Mouse (Mus musculus): Measurements from ENCODE around the gene Olfr813. TPM values are rescaled to one million over a fixed set of nuclear protein-coding genes. Genes with fewer than 3 reads are reported as not detected.
A peak's percentile ranks its signal among the peaks of the same experiment; 100 is the strongest.
"Not testable (repeated sequence)": the region's sequence is repeated elsewhere in the genome, so short reads cannot be mapped to it uniquely, and the experiment has no call there.

Olfr813 gene
- not detected in 2 replicates for polyA plus RNA-seq (2012; rRNA removed)

DNA sequence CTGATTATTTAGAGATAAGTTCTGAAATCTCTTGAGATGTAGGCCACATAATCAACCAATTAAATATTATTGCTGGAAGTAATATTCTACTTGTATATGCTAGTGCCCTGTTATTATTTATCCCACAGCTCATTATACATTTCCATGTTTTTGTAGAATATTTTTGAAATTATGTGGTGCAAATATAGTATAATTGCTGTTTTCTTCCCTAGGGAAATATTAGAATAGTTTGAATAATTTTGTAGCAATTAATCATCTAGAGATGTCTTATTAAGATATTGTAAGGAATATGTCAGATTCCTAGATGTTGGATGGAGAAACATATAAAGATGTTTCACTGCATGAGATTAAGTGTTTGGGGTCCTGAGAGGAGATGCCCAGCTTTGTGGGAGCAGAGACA lies at the start of gene Olfr813:
Gene Olfr813 (plus strand): TSS at position 301 of the 400 bp plus-strand sequence.
- TF ChIP-seq POLR2A (IDR thresholded peaks at IDR 0.05; ENCODE audit: borderline replicate concordance, extremely low read depth, insufficient read depth, insufficient read length, poor library complexity, severe bottlenecking) = no peak
- no peak for TF ChIP-seq CTCF (IDR thresholded peaks at IDR 0.05; ENCODE audit: borderline replicate concordance, extremely low read depth, insufficient read depth, insufficient read length)

DNA sequence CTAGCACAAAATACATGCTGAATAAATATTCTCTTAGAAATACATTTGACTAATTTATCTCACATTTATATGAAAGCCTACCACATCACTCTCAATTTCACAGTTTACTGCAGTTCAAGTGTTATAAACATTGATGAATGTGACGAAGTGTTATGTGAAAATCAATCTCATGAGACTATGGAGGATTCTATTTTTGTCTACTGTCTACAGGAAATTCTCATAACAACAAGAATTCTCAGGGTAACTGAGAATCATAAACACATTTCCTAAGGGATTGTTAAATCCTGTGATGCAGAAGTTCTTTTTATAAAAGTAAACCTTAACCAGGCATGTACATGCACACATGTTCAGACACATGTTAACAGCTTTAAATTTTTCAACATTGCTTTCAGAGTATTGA lies 9.2 kb upstream of the Olfr813 start, which contains the start of gene Olfr812:
Gene Olfr812 (minus strand): TSS at position 101 of the 400 bp plus-strand sequence.
- TF ChIP-seq CTCF (IDR thresholded peaks at IDR 0.05; ENCODE audit: borderline replicate concordance, extremely low read depth, insufficient read depth, insufficient read length) (no peak), POLR2A (IDR thresholded peaks at IDR 0.05; ENCODE audit: borderline replicate concordance, extremely low read depth, insufficient read depth, insufficient read length, poor library complexity, severe bottlenecking) (no peak)
- peak; percentile 5 for DNase-seq (ENCODE audit: low read depth)

More for the DNA sequence above, at the start of gene Olfr813:
- no peak for DNase-seq (ENCODE audit: low read depth)

DNA sequence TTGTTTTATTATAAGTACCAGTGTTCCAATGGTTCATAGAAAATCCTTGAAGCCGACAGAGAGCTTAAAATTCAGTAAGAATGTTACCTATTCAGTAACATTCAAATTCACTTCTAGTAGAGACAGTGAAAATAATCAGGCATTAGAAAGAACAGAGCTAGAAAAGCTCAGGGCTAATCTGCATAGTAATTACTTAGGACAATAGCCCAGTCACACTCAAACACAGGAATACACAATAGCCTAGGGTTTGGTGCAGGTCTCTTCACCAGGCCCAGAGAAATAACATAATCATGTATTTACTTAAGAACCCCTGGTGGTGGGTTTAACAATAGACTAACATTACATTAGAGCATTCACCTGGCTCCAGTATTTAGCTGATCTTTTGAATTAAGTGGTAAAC lies 7.8 kb upstream of the Olfr813 start:
- TF ChIP-seq POLR2A (IDR thresholded peaks at IDR 0.05; ENCODE audit: borderline replicate concordance, extremely low read depth, insufficient read depth, insufficient read length, poor library complexity, severe bottlenecking) (no peak), CTCF (IDR thresholded peaks at IDR 0.05; ENCODE audit: borderline replicate concordance, extremely low read depth, insufficient read depth, insufficient read length) (no peak)

DNA sequence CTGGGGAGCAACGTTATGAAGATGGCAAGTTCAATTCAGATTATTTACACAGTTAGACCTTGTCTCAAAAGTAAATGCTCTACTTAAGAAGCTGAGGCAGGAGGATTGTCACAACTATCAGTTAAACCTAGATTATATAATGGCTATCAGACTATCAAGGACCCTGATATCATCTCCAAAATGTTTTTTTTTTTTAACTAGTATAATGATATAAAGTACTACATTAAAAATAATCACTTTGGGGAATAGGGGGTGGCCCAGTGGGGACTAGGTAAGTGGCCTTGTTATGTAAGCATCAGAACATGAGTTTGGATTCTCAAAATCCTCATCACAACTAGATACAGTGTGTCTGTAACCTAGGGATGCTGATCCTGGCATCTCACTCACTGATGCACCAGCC lies 24.6 kb downstream of the Olfr813 start, which contains the start of gene Olfr814:
Gene Olfr814 (minus strand): TSS at position 101 of the 400 bp plus-strand sequence.
- not testable (repeated sequence) for DNase-seq (ENCODE audit: low read depth)

More for the DNA sequence above, 7.8 kb upstream of the Olfr813 start:
- peak; percentile 14 for DNase-seq (ENCODE audit: low read depth)

DNA sequence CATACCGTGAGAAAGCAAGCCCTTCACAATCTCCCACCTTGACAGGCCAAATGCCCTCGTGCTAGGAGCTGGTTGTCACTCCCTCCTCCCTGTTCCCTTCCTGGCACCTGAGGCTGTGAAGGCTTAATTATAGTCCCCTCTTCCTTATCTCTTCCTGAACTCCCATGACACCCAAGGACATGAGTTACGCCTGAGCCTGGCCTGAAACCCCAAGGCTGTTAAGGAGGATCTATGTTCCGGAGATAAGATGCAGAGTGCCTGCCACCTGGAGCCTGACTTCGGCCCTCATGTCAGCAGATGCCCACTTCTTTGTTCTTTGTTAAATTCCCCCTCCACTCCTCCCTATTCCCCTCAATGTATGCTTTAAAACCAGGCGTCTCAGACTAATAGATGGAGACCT lies 30.3 kb downstream of the Olfr813 start:
- not testable (repeated sequence) for DNase-seq (ENCODE audit: low read depth)

DNA sequence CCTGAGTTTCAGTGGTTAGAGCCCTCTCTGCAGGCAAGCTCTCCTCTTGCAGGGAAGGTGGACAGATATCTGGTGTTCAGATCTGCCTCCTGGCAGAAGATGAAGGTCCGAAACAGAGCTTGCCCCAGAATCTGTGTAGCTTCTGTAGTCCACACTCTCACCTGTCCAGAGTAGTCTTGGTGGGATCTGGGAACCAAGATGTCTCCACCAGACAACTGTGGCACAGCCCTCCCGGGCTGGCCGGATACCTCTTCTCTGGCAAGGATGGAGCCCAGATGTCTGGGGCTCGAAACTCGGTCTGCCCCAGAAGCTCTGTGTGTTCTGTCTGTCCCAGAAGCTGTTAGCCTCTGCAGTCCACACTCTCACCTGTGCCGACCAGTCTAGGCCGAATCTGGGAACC lies 30.8 kb downstream of the Olfr813 start:
- no peak for DNase-seq (ENCODE audit: low read depth)
- TF ChIP-seq POLR2A (IDR thresholded peaks at IDR 0.05; ENCODE audit: borderline replicate concordance, extremely low read depth, insufficient read depth, insufficient read length, poor library complexity, severe bottlenecking) (no peak), CTCF (IDR thresholded peaks at IDR 0.05; ENCODE audit: borderline replicate concordance, extremely low read depth, insufficient read depth, insufficient read length) (no peak)

DNA sequence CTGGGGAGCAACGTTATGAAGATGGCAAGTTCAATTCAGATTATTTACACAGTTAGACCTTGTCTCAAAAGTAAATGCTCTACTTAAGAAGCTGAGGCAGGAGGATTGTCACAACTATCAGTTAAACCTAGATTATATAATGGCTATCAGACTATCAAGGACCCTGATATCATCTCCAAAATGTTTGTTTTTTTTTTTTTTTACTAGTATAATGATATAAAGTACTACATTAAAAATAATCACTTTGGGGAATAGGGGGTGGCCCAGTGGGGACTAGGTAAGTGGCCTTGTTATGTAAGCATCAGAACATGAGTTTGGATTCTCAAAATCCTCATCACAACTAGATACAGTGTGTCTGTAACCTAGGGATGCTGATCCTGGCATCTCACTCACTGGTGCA lies 50.6 kb downstream of the Olfr813 start, which contains the start of gene Olfr815:
Gene Olfr815 (minus strand): TSS at position 101 of the 400 bp plus-strand sequence.
- not testable (repeated sequence) for DNase-seq (ENCODE audit: low read depth)

Other genes starting within 250 kb of the Olfr813 start
- gene Olfr796, start 242.8 kb upstream of the Olfr813 start, polyA plus RNA-seq (2012; rRNA removed) = not detected in 2 replicates
- not detected in 2 replicates for gene Olfr798, start 227.4 kb upstream of the Olfr813 start, polyA plus RNA-seq (2012; rRNA removed)
- gene Olfr799, start 217.9 kb upstream of the Olfr813 start, polyA plus RNA-seq (2012; rRNA removed) = not detected in 2 replicates
- gene Olfr800, start 197.7 kb upstream of the Olfr813 start, polyA plus RNA-seq (2012; rRNA removed) = not detected in 2 replicates
- gene Olfr801, start 181.5 kb upstream of the Olfr813 start, polyA plus RNA-seq (2012; rRNA removed) = not detected in 2 replicates
- not detected in 2 replicates for gene Olfr802, start 167.2 kb upstream of the Olfr813 start, polyA plus RNA-seq (2012; rRNA removed)
- not detected in 2 replicates for gene Olfr803, start 161.1 kb upstream of the Olfr813 start, polyA plus RNA-seq (2012; rRNA removed)
- gene Olfr804, start 152.2 kb upstream of the Olfr813 start, polyA plus RNA-seq (2012; rRNA removed) = not detected in 2 replicates
- gene Olfr805, start 126.0 kb upstream of the Olfr813 start, polyA plus RNA-seq (2012; rRNA removed) = not detected in 2 replicates
- gene Olfr806, start 113.4 kb upstream of the Olfr813 start, polyA plus RNA-seq (2012; rRNA removed) = not detected in 2 replicates
- gene Olfr807, start 97.6 kb upstream of the Olfr813 start, polyA plus RNA-seq (2012; rRNA removed) = not detected in 2 replicates
- not detected in 2 replicates for gene Olfr808, start 89.9 kb upstream of the Olfr813 start, polyA plus RNA-seq (2012; rRNA removed)
- gene Olfr809, start 80.7 kb upstream of the Olfr813 start, polyA plus RNA-seq (2012; rRNA removed) = not detected in 2 replicates
- gene Olfr810, start 60.5 kb upstream of the Olfr813 start, polyA plus RNA-seq (2012; rRNA removed) = not detected in 2 replicates
- gene Olfr811, start 51.0 kb upstream of the Olfr813 start, polyA plus RNA-seq (2012; rRNA removed) = not detected in 2 replicates
- gene Olfr812, start 9.3 kb upstream of the Olfr813 start, polyA plus RNA-seq (2012; rRNA removed) = not detected in 2 replicates
- gene Olfr814, start 24.5 kb downstream of the Olfr813 start, polyA plus RNA-seq (2012; rRNA removed) = not detected in 2 replicates
- gene Olfr815, start 50.5 kb downstream of the Olfr813 start, polyA plus RNA-seq (2012; rRNA removed) = not detected in 2 replicates
- gene Olfr816, start 60.2 kb downstream of the Olfr813 start, polyA plus RNA-seq (2012; rRNA removed) = not detected in 2 replicates
- gene Olfr818, start 93.7 kb downstream of the Olfr813 start, polyA plus RNA-seq (2012; rRNA removed) = not detected in 2 replicates
- gene Olfr819, start 111.9 kb downstream of the Olfr813 start, polyA plus RNA-seq (2012; rRNA removed) = not detected in 2 replicates
- not detected in 2 replicates for gene Olfr247, start 120.8 kb downstream of the Olfr813 start, polyA plus RNA-seq (2012; rRNA removed)
- not detected in 2 replicates for gene Gm10310, start 129.7 kb downstream of the Olfr813 start, polyA plus RNA-seq (2012; rRNA removed)
- gene Olfr820, start 157.3 kb downstream of the Olfr813 start, polyA plus RNA-seq (2012; rRNA removed) = not detected in 2 replicates
- gene Olfr821, start 175.0 kb downstream of the Olfr813 start, polyA plus RNA-seq (2012; rRNA removed) = not detected in 2 replicates
- gene Olfr822, start 215.8 kb downstream of the Olfr813 start, polyA plus RNA-seq (2012; rRNA removed) = not detected in 2 replicates